Comparison of ENCODE assay signal across 8 mouse cellular contexts in the genomic region with DNA sequence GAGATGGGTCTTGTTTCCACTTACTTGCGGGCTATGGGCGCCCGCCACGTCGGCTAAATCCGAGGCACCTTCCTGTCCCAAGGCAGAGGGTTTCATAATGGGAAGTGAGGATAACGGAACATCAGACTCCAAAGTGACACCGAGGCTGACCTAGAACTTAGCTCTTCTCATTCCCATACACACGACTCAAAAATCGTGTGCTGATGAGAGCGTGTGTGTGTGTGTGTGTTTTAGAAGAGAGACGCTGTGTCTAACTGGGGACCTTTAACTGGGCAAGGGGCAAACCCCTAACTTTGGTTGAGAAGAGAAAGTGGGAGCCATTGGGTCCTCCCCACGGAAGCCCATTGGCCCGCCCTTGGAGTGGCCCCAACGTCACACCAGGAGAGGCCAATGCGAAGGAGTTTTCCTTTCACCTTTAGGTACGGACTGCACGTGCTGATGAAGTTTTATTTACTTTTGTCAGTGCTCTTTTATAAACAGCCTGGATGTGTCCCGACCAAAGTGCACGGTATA. TPM values are rescaled to one million over a fixed set of nuclear protein-coding genes. Genes with fewer than 3 reads are reported as not detected.
A peak's percentile ranks its signal among the peaks of the same experiment; 100 is the strongest.
DNase-seq lines count a peak whose midpoint lies in the region; ATAC-seq and TF ChIP-seq lines count a peak whose summit lies in the region.

No protein-coding gene starts in this region.

- 3% methylated on average over 20 of the region's 20 CpGs for WGBS in forebrain, embryonic 12.5 days

- peaks cover 3% of the 10 kb centered on the region; the same call in 1 of the 2 replicates for H3K36me3 ChIP-seq in ES-E14 (ENCODE audit: control insufficient read depth, insufficient read depth, low read length, poor library complexity, severe bottlenecking)
- H3K36me3 ChIP-seq in forebrain, embryonic 12.5 days (replicated peaks): peaks cover 12% of the 10 kb centered on the region

- peak; percentile 28 for DNase-seq in ES-E14 (ENCODE audit: low read depth, low spot score)
- peak; percentile 55 to 64 for DNase-seq in heart, postnatal 36 days
- DNase-seq in layer of hippocampus, adult 18-20 months (ENCODE audit: low spot score in 2 of 2): peak; percentile 4 to 29
- peak; percentile 70 for DNase-seq in lung, postnatal 14 days
- DNase-seq in retina, embryonic 14.5 days (ENCODE audit: low spot score): peak; percentile 66
- DNase-seq in thymus, postnatal 4 days: peak; percentile 75

- peaks cover 0 to 3% of the 10 kb centered on the region in 2 experiments; a peak in 1 of 4 replicates for H3K4me1 ChIP-seq in ES-E14 (ENCODE audit: control insufficient read depth in 2 of 2, insufficient read depth in 2 of 2, low read length in 2 of 2, poor library complexity in 1 of 2)
- peaks cover 3% of the 10 kb centered on the region; the same call in 1 of the 2 replicates for H3K4me1 ChIP-seq in brown adipose tissue, adult 24 weeks (ENCODE audit: control insufficient read depth, insufficient read depth, insufficient read length, low read length)
- H3K4me1 ChIP-seq in forebrain, embryonic 12.5 days: peaks cover 23% of the 10 kb centered on the region

- H3K27ac ChIP-seq in ES-E14 (ENCODE audit: insufficient read depth, low read depth, low read length, poor library complexity, severe bottlenecking): peak overlapping the region; percentile 34
- peak overlapping the region; percentile 95 for H3K27ac ChIP-seq in brown adipose tissue, adult 24 weeks (replicated peaks; ENCODE audit: low read depth, low read length)
- H3K27ac ChIP-seq in forebrain, embryonic 12.5 days: peak overlapping the region; percentile 82; the same call in 1 of the 2 replicates

- H3K27me3 ChIP-seq in forebrain, embryonic 12.5 days: no peaks in the 10 kb centered on the region

- no peaks in the 10 kb centered on the region for H3K9me3 ChIP-seq in ES-E14 (ENCODE audit: control insufficient read depth, insufficient read depth, low read depth, low read length)
- no peaks in the 10 kb centered on the region for H3K9me3 ChIP-seq in forebrain, embryonic 12.5 days

- intact Hi-C loops in heart, postnatal 36 days (cut with DNase I): loop anchor here (5.0 kb wide), 2 partner anchors 145 to 225 kb away; partner anchors contain the start of gene Ntan1

- peak overlapping the region; percentile 83 for H3K4me2 ChIP-seq in forebrain, embryonic 12.5 days

- peak overlapping the region; percentile 92 for H3K9ac ChIP-seq in ES-E14 (ENCODE audit: insufficient read depth, low read depth, low read length, poor library complexity, severe bottlenecking)
- peak overlapping the region; percentile 94 for H3K9ac ChIP-seq in forebrain, embryonic 12.5 days

- peak; percentile 21; the same call in 1 of the 2 replicates for ATAC-seq in forebrain, embryonic 12.5 days (ENCODE audit: low FRiP score)

- H3K4me3 ChIP-seq in ES-E14 (ENCODE audit: insufficient read depth in 1 of 2, low read depth in 1 of 2, low read length in 2 of 2, poor library complexity in 1 of 2, severe bottlenecking in 1 of 2): peak overlapping the region; percentile 80 to 91
- H3K4me3 ChIP-seq in brown adipose tissue, adult 24 weeks (ENCODE audit: insufficient read depth, low read depth, low read length): peak overlapping the region; percentile 94
- H3K4me3 ChIP-seq in forebrain, embryonic 12.5 days (replicated peaks): peak overlapping the region; percentile 95

- in situ Hi-C loops in ES-E14 (cut with MboI; ENCODE audit: low sequenced_read_pairs in 2 of 2, unreplicated experiment in 2 of 2): no loop called here

TF ChIP-seq in ES-E14, 5 proteins besides CTCF, POLR2A, EP300 and RAD21:
- TF ChIP-seq HCFC1 (IDR thresholded peaks at IDR 0.05; ENCODE audit: borderline replicate concordance, insufficient read depth, low read length) (no peak), CHD2 (IDR thresholded peaks at IDR 0.05; ENCODE audit: low read depth, low read length) (no peak), MAFK (IDR thresholded peaks at IDR 0.05; ENCODE audit: insufficient read depth, low read depth, low read length) (no peak), ZC3H11A (IDR thresholded peaks at IDR 0.05; ENCODE audit: borderline replicate concordance, low read depth, low read length) (no peak), ZNF384 (IDR thresholded peaks at IDR 0.05; ENCODE audit: low read depth, low read length) (no peak)

RNA-seq across cellular contexts. Expression of gene 3110001I22Rik, which starts 0.7 kb away (rescaled TPM):
- 7.8 and 10.9 TPM in 2 replicates for total RNA-seq in ES-E14 (2012; rRNA removed)
- polyA plus RNA-seq in brown adipose tissue, adult 24 weeks (2012; ENCODE audit: insufficient read depth, insufficient read length, missing spikeins): 4.4 and 4.5 TPM in 2 replicates
- 9.0 and 9.3 TPM in 2 replicates for polyA plus RNA-seq in forebrain, embryonic 12.5 days (2016; fragmentation: Nextera tagmentation; extraction: Ambion mirVana)
- total RNA-seq in heart, postnatal 36 days (2021): 1 to 10 TPM; 2.5 to 3.4 TPM
- total RNA-seq in layer of hippocampus, adult 18-20 months (2021): 1 to 10 TPM; 5.1 to 5.9 TPM

RNA-seq across cellular contexts. Expression of gene Bfar, which starts 0.8 kb away (rescaled TPM):
- total RNA-seq in ES-E14 (2012; rRNA removed): 39.4 and 45.5 TPM in 2 replicates
- 33.6 and 44.6 TPM in 2 replicates for polyA plus RNA-seq in brown adipose tissue, adult 24 weeks (2012; ENCODE audit: insufficient read depth, insufficient read length, missing spikeins)
- polyA plus RNA-seq in forebrain, embryonic 12.5 days (2016; fragmentation: Nextera tagmentation; extraction: Ambion mirVana): 41.3 and 41.7 TPM in 2 replicates
- total RNA-seq in heart, postnatal 36 days (2021): 10 to 100 TPM; 50.5 to 54.8 TPM
- total RNA-seq in layer of hippocampus, adult 18-20 months (2021): 10 to 100 TPM; 34.5 to 36.0 TPM

RNA-seq across cellular contexts. Expression of gene Parn, which starts 4.5 kb away (rescaled TPM):
- total RNA-seq in ES-E14 (2012; rRNA removed): 28.1 and 30.3 TPM in 2 replicates
- polyA plus RNA-seq in brown adipose tissue, adult 24 weeks (2012; ENCODE audit: insufficient read depth, insufficient read length, missing spikeins): 16.9 and 18.7 TPM in 2 replicates
- 38.2 and 40.2 TPM in 2 replicates for polyA plus RNA-seq in forebrain, embryonic 12.5 days (2016; fragmentation: Nextera tagmentation; extraction: Ambion mirVana)
- total RNA-seq in heart, postnatal 36 days (2021): 10 to 100 TPM in 1 of 2 experiments, 1 to 10 TPM in 1; 9.0 to 10.9 TPM
- total RNA-seq in layer of hippocampus, adult 18-20 months (2021): 10 to 100 TPM; 24.9 to 25.3 TPM

RNA-seq across cellular contexts. Expression of gene Pla2g10, which starts 58.3 kb away (rescaled TPM):
- total RNA-seq in ES-E14 (2012; rRNA removed): 38.9 and 43.6 TPM in 2 replicates
- not detected in 2 replicates for polyA plus RNA-seq in brown adipose tissue, adult 24 weeks (2012; ENCODE audit: insufficient read depth, insufficient read length, missing spikeins)
- 0.17 and 0.23 TPM in 2 replicates for polyA plus RNA-seq in forebrain, embryonic 12.5 days (2016; fragmentation: Nextera tagmentation; extraction: Ambion mirVana)
- not detected for total RNA-seq in heart, postnatal 36 days (2021)
- total RNA-seq in layer of hippocampus, adult 18-20 months (2021): not detected

Comparison
In these comparisons a context has a peak if more than half of its experiments do, and no peak if none do; other contexts are left out.
1. Peak in every context shown above with its lines: DNase-seq, ATAC-seq, H3K4me3 ChIP-seq and H3K27ac ChIP-seq.
2. DNase-seq: peak in every context shown above with its lines; median percentile 75 in thymus, postnatal 4 days; 70 in lung, postnatal 14 days; 66 in retina, embryonic 14.5 days; 60 in heart, postnatal 36 days; 28 in ES-E14; 16 in layer of hippocampus, adult 18-20 months.
3. H3K27ac ChIP-seq: peak in every context shown above with its lines; median percentile 95 in brown adipose tissue, adult 24 weeks; 82 in forebrain, embryonic 12.5 days; 34 in ES-E14.